Mouse (Mus musculus) liver, embryonic 15.5 days (tissue): Measurements from ENCODE around the gene Duxbl1. TPM values are rescaled to one million over a fixed set of nuclear protein-coding genes. Genes with fewer than 3 reads are reported as not detected.
"Not testable (repeated sequence)": the region's sequence is repeated elsewhere in the genome, so short reads cannot be mapped to it uniquely, and the experiment has no call there.

Experiments used
- ATAC-seq: fragments of 200-750 bp; cut with Nextera tagmentation; 2 replicates; pipeline ENCODE4 v1.8.0; 2017; ENCODE audit warnings: moderate number of reproducible peaks, mild to moderate bottlenecking, moderate library complexity; ENCODE audit not compliant: insufficient read depth
- H3K27ac ChIP-seq: fragments of 300-500 bp; sonication (generic); replicated peaks from 2 replicates; pipeline ENCODE4 v1.5.1; 2015; ENCODE audit warnings: mild to moderate bottlenecking, inconsistent platforms
- H3K27me3 ChIP-seq: fragments of 300-500 bp; sonication (generic); 2 replicates; pipeline ENCODE4 v1.6.1; 2015; ENCODE audit warnings: mild to moderate bottlenecking, inconsistent platforms
- H3K36me3 ChIP-seq: fragments of 300-500 bp; sonication (generic); replicated peaks from 2 replicates; pipeline ENCODE4 v1.6.1; 2015; ENCODE audit warnings: moderate library complexity, mild to moderate bottlenecking, inconsistent platforms
- H3K4me1 ChIP-seq: fragments of 300-500 bp; sonication (generic); replicated peaks from 2 replicates; pipeline ENCODE4 v1.6.1; 2015; ENCODE audit warnings: inconsistent platforms
- H3K4me2 ChIP-seq: fragments of 300-500 bp; sonication (generic); 2 replicates; pipeline ENCODE4 v1.6.1; 2015; ENCODE audit warnings: moderate library complexity, mild to moderate bottlenecking, inconsistent platforms
- H3K4me3 ChIP-seq: fragments of 300-500 bp; sonication (generic); replicated peaks from 2 replicates; pipeline ENCODE4 v1.5.1; 2015; ENCODE audit warnings: mild to moderate bottlenecking, inconsistent platforms
- H3K9ac ChIP-seq: fragments of 300-500 bp; sonication (generic); 2 replicates; pipeline ENCODE4 v1.6.1; 2015; ENCODE audit warnings: moderate library complexity, mild to moderate bottlenecking, inconsistent platforms
- H3K9me3 ChIP-seq: fragments of 300-500 bp; sonication (generic); replicated peaks from 2 replicates; pipeline ENCODE4 v1.6.1; 2016; ENCODE audit warnings: inconsistent platforms
- WGBS: fragments of 180-500 bp; shearing (Covaris S2); methylation state at CpG from one replicate; pipeline ENCODE4 v1.1.7; 2015; ENCODE audit warnings: mixed read lengths; ENCODE audit not compliant: insufficient replicate concordance; 5-methylcytosine and 5-hydroxymethylcytosine counted together
- polyA plus RNA-seq: library from polyadenylated mRNA; unstranded; fragments of >200 nt; fragmentation: Nextera tagmentation; extraction: Ambion mirVana; gene quantifications from 2 replicates; pipeline ENCODE4 v1.2.1, GENCODE M21; 2015

Gene Duxbl1
- 0.12 TPM in 1 of 2 replicates, not detected in the other for polyA plus RNA-seq

DNA sequence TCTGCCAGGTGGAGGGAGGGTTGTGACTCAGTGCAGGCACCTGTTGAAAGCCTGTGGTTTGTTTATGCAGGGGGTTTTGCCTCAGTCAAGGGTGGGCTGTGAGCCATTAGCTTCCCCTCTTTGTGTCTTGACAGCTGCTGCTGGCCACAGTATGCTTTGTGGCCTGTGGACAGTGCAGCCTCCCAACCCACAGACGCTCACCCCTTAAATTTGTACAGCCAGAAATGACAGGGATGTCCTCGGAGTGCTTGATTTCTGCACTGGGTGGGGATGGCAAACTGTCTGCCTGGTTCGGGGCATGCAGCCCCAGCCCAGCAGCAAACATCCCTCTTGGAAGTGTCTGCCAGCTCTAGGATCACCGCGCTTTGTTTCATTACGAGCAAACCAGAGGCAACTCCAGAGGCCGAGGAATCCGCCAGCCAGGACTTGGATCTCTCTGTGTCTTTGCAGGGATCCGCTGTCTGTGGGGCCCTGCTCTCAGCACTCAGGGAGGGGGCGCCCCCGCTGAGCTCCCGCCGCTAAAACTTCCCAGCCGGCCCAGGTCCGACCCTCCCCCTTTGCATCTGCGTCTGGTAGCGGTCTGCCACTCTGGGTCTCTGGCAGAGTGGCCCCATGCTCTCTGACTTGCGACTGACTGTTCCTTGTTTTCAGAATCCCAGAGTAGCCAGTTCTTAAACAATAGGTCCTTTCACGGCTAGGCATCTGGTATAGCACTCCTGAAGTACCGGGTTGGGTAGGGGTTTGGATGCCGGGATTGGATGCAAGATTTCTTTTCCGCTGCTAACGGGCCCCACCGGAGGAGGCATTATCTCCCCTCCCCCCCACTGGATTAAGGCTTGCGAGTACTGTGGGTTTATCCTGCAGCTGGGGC, at the start of gene Duxbl1:
Gene Duxbl1, plus strand, starts transcription at position 207 of the 871 bp plus-strand sequence.
- H3K27ac ChIP-seq, H3K4me3 ChIP-seq, H3K4me1 ChIP-seq, H3K9ac ChIP-seq, H3K9me3 ChIP-seq, ATAC-seq, H3K27me3 ChIP-seq, H3K36me3 ChIP-seq: not testable (repeated sequence)
- peak within 1 kb of the TSS; percentile 32; the same call in 1 of the 2 replicates for H3K4me2 ChIP-seq
- WGBS = no CpG with 5 or more reads among the region's 25 CpGs

DNA sequence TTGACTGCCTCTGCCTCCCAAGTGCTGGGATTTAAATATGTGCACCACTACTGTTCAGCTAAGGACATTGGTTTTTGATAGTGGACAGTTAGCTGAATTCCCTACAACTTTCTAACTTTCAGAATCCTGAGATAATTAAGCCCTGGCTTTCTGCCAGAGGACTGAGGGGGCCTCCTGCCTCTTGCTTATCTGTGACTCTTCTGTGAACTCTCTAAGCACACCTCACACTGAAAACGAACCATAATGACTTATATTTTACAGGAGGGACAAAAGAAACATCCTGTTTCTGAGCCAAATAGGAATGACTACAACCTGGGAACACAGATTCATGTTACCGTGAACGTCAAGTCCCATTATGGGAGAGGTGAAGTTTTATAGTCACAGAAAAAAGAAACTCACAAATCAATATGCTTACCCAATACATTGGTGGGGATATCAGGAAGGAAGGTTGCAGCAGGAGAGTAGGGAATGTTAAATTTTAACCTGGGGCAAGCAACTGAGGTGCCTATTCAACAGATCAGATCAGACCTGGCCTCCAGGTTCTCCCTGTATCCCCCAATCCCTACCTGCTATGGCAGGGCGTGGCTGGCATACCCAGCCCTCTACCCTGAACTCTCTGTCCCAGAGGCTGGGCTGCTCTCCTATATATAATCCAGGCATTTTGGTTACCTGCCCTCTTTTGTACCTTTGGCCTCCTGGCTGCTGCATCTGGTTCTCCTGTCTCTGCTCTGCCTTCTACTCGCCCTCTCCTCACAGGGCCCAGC, 41.3 kb upstream of the Duxbl1 start:
- H3K36me3 ChIP-seq, H3K4me3 ChIP-seq, H3K4me1 ChIP-seq, H3K9ac ChIP-seq, H3K27me3 ChIP-seq, H3K27ac ChIP-seq, H3K4me2 ChIP-seq, H3K9me3 ChIP-seq: not testable (repeated sequence)
- peak; percentile 80 for ATAC-seq
- WGBS = no CpG with 5 or more reads among the region's 5 CpGs

DNA sequence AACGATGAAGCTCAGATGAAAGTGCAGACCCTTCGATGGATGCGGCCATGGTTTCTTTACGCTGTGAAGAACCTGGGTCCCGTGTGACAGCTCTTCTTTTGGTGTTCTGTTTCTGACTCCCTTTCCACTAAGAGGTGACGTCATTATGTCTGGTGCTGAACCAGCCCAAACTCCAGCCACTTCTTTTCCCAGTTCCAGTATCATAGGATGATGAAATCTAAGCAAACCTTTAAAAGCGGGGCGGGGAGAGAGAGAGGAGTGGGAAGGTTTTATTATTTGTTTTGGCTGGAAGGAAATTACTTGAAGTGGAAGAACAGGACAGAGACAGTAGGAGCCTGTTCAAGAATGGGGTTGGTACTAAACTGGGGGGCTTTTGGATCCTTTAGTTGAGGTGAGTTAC, 40.4 kb upstream of the Duxbl1 start, which contains the start of gene Cphx1:
Gene Cphx1, plus strand, starts transcription at position 301 of the 400 bp plus-strand sequence.
- not testable (repeated sequence) for ATAC-seq, H3K4me1 ChIP-seq, H3K27me3 ChIP-seq, H3K36me3 ChIP-seq, H3K4me3 ChIP-seq, H3K9me3 ChIP-seq, H3K4me2 ChIP-seq, H3K27ac ChIP-seq, H3K9ac ChIP-seq
- no CpG with 5 or more reads among the region's 8 CpGs for WGBS

DNA sequence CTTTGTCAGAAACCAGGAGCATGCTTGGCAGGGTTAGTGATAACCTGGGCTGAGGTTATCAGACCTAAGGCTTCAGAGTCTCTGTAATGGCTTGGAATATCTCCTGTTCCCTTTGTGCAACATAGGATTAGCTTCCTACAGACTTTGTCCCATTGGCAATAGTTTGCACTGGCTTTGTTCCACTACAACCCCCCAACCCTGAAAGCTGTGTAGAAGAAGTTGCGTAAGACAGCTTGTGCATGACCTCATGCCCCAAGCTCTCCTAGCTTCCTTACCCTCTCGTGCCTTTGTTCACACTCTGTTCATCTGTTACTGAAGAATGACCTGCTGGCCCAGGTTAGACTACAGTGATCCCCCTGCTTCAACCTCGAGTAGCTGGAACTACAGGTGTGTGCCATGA, 20.5 kb upstream of the Duxbl1 start:
- not testable (repeated sequence) for H3K4me3 ChIP-seq, H3K4me2 ChIP-seq, H3K27me3 ChIP-seq, H3K36me3 ChIP-seq, H3K9me3 ChIP-seq, ATAC-seq, H3K9ac ChIP-seq, H3K27ac ChIP-seq, H3K4me1 ChIP-seq
- WGBS = no CpG with 5 or more reads among the region's 3 CpGs

DNA sequence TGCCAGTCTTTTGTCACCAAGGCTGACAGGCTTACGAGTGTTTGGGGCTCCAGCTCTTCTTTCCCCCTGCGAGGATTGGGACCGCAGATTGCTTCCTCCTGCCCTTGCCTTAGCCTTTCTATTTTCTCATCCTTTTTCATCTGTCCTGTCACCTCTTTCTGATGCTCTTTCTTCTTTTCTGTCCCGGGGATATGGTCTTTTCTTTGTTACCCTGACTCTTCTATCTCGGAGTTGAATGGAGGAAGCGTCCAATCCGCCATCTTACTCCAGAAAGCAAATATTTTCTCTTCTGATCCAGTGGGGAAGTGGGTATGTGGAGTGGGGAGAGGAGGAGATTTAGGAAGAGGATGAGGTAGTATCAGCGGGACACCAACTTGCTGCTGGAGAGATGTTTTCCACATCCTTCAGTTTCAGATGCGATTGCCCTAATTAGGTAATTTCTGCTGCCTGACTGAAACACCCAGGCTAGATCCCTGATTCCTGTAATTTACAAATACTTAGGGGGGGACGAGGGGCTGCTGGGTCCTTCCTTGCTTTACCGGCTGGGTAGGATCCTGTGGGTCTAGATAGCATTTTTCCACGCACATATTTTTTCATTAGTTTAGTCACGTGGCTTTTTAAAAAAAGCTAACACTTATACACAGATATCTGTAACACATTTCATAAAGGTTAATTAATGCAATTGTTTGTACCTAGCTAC, 1.0 kb downstream of the Duxbl1 start:
- ATAC-seq, H3K4me3 ChIP-seq, H3K27ac ChIP-seq, H3K9me3 ChIP-seq, H3K27me3 ChIP-seq, H3K9ac ChIP-seq, H3K4me1 ChIP-seq, H3K36me3 ChIP-seq: not testable (repeated sequence)
- H3K4me2 ChIP-seq = peak overlapping the region; percentile 32; the same call in 1 of the 2 replicates
- WGBS = 11% methylated on average over 8 of the region's 13 CpGs

DNA sequence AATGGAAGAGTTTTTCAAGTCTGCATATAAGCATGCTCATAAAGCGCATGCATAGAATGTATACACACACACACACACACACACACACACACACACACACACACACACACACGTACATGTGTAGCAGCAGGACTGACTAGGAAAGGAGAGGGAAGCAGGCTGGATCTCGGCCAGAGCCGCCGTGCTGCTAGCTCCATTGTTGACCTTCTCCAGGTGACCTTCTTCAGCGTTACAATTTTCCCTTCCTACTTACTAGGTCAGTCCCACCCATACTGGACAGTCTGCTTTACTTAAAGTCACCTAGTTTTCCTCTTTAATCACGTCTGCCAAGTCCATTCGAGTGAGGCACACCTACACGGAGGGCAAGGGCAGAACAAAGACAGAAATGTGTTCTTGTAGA, 3.5 kb downstream of the Duxbl1 start:
- ATAC-seq, H3K4me3 ChIP-seq, H3K4me2 ChIP-seq, H3K9ac ChIP-seq, H3K9me3 ChIP-seq, H3K27ac ChIP-seq, H3K4me1 ChIP-seq, H3K27me3 ChIP-seq, H3K36me3 ChIP-seq: not testable (repeated sequence)
- 53% methylated on average over 7 of the region's 9 CpGs for WGBS

DNA sequence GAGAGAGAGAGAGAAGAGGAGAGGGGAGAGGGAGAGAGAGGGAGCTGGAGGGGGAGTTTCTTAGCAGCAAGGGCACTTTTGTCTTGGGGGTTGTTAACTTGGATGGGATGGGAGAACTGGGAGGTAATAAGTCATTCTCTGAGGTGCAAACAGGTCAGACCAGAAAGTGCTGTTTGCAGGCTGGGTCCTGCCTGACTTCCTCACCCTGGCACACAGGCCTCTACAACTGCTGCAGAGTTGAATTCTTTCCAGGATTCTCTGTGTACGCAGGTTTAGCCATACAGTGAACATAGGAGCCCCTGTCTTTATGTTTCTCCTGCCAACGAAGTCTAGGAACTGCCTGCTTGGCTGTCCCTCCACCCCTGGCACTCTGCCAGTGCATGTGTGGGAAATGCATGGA, 29.1 kb downstream of the Duxbl1 start:
- not testable (repeated sequence) for H3K9ac ChIP-seq, H3K9me3 ChIP-seq, H3K36me3 ChIP-seq, H3K27ac ChIP-seq, H3K4me1 ChIP-seq, H3K4me2 ChIP-seq, H3K27me3 ChIP-seq, ATAC-seq, H3K4me3 ChIP-seq
- WGBS = no CpG with 5 or more reads among the region's 2 CpGs

DNA sequence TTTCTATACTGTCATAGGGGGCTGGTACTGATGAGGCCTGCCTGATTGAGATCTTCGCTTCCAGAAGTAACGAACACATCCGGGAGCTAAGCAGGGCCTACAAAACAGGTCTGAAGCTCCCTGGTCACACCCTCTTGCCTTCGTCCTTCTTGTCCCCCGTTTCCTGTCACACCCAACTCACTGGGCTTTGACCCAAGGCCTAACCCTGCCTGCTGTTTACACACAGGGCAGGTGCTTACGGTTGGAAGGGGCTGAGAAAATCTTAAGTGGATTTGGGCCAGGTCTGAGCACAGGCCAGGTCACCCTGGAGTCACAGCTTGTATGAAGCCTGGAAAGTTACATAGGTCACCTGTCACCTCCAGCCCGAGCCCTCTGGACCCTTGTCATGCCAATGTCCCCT, 38.0 kb downstream of the Duxbl1 start:
- H3K4me1 ChIP-seq, H3K36me3 ChIP-seq, H3K4me3 ChIP-seq: not testable (repeated sequence)

DNA sequence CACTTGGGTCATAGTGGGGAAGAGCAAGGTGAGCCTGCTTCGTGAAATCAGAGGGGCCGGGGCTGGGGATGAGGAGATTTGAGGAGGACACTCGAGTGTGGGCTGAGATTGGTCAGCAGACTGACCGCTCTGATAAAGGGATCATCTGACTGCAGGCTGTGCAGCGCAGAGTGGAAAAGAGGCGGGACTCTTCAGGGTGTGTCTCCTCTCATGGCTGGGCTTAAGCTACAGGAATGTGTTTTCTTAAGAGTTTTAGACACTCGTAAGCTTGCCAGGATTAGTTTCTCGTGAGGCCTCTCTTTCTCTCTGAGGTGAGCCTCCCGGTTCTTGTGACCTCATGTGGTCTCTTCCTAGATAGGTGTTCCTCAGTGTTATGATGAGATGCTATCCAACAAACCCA, 43.2 kb downstream of the Duxbl1 start:
- ATAC-seq, H3K36me3 ChIP-seq, H3K4me2 ChIP-seq, H3K9ac ChIP-seq, H3K4me3 ChIP-seq, H3K9me3 ChIP-seq, H3K27ac ChIP-seq, H3K27me3 ChIP-seq, H3K4me1 ChIP-seq: not testable (repeated sequence)
- no CpG with 5 or more reads among the region's 9 CpGs for WGBS

More for the DNA sequence above, 38.0 kb downstream of the Duxbl1 start:
- H3K9me3 ChIP-seq, H3K9ac ChIP-seq, H3K27me3 ChIP-seq, ATAC-seq, H3K27ac ChIP-seq, H3K4me2 ChIP-seq: not testable (repeated sequence)
- WGBS = no CpG with 5 or more reads among the region's 7 CpGs

DNA sequence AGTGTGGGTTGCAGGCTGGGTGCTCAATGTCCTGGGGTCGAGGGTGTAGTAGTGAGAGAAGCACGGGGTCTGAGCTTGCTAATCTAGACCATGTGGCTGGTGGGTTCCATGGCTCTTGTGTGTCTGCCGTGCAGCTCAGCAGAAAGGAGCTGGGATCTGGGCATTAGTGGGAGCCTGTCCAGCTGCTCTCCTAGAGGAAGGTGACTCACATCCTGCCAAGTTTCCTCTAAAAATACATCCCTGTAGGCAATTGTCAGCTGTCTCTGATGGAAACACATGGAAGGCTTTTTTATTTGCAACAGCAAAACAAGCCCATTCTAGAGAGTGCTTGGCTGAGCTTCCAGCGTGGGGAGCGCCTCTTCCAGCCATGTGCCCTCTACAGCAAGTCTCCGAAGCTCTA, 44.5 kb downstream of the Duxbl1 start:
- H3K4me2 ChIP-seq, ATAC-seq, H3K27ac ChIP-seq, H3K36me3 ChIP-seq, H3K4me1 ChIP-seq, H3K9ac ChIP-seq, H3K4me3 ChIP-seq, H3K27me3 ChIP-seq, H3K9me3 ChIP-seq: not testable (repeated sequence)
- no CpG with 5 or more reads among the region's 6 CpGs for WGBS

DNA sequence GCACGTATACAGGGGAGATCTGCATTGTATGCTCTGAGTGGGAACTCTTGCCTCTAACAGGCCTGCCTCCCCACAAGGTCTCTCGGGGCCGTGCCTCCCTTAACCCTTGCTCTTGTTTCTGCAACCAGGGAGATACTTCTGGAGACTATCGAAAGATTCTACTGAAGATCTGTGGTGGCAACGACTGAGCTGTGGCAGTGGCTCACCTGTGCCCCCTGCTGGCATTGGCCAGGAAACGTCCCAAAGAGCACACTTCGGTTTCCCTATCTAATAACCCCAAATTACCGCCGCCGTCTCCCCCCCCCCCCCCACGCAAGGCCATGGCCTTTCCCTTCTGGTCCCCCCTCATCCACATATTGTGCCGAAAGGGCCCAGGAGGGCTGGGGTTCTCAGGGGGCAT, 47.3 kb downstream of the Duxbl1 start:
- not testable (repeated sequence) for H3K4me2 ChIP-seq, H3K4me3 ChIP-seq, H3K9ac ChIP-seq, H3K27me3 ChIP-seq, H3K36me3 ChIP-seq, H3K27ac ChIP-seq, H3K9me3 ChIP-seq, H3K4me1 ChIP-seq, ATAC-seq
- no CpG with 5 or more reads among the region's 12 CpGs for WGBS
